Mouse (Mus musculus) adrenal gland, adult 18-20 months (tissue): ENCODE measurements at regions not wholly inside any gene's neighbourhood (a gene's known extent, or its start where the extent isn't known, plus 50 kb on each side); places are given as distances from the start of the nearest gene placed in this dataset.

ENCODE experiments used
- DNase-seq, 2 experiments: peaks; one replicate each; pipeline ENCODE4 v3.0.0; 2021 to 2022; ENCODE audit warnings: low spot score in 2 of 2

DNA sequence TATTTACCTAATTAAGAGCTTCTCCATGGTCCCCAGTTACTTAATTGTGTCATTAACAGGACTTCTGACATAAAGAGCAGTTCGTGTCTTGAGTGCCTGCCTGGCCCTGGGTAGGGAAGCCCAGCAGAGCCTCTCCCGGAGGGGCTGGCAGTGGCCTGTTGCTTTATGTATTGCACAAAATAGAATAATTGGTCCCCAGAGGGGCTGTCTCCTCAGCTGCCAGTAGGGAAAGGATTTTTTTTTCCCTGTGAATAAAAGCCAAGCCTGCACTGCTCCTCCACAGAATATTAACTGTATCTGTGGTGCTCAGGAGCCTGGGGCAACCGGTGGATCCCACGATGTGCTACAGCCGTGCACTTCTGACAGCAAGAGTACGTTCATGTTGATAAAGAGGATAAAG is 159.8 kb upstream of the Runx1 start:
- no peak for DNase-seq

DNA sequence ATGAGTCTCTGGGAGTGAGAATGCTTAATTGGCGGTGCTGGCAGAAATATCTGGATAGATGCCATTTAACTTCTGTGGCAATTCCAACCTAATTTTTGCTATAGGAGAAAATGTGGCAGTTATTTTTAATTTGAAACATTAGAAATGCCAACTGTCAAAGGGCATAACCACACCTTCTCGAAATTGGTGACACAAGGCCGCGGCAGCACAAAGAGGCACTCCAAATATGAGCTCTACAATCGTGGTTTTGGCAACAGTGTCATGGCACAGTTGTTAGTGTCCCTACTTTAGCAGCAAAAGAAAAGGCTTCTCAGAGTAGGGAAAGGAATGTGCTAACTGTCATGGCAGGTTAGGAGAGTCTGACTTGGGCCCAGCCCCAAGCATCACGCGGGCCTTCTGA is 157.0 kb upstream of the Runx1 start:
- DNase-seq, result no peak

DNA sequence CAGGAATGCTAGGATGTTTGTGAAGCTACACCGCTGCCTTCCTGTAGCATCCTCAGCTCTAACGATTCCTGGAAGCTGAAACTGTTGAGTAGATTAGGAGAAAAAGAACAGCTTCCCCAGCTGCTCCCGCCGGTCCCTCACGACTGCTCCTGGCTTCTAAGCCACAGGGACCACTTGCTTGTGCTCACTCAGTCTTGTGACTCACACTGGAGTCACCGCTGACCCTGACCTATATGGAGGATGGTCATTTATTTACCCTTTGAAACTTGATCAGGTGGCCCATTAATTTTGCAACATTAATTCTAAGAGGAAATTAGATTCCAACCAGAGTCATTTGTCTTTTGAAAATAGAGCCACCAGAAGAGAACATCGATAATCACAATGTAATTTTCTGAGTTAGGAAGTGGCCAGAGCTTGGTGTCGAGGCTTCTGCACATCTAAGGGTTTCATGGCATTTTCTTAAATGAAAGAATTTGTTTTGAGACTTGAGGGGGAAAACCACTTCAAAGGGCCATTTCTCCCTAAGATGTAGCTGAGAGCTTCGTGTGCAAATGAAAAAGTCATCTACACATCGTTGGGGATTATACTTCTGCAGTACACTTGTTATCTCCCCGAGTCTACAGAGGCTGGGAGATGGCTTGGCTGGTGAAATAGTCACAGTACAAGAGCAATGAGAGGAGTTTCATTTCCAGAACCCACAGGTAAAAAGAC is 153.8 kb upstream of the Runx1 start:
- DNase-seq, result peak in 1 of 2 experiments; percentile 48

DNA sequence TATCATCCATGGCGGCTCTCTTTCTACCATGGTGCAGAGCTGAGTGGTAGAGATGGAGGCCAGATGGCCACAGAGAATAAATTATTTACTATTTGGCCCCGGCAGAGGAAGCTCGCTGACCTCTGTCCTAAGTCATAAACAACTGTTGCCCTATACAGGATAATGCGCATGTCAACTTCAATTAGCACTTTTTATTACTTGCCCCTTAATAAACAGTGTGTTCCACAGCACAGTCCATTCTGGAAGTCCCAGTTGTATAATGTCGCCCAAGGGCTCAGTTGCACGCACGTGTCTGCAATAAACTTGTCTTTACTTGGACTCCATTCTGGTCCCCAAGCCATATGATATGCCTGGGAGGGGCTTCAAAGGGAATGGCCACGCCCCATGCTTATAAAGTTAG is 150.1 kb upstream of the Runx1 start:
- DNase-seq, result no peak

DNA sequence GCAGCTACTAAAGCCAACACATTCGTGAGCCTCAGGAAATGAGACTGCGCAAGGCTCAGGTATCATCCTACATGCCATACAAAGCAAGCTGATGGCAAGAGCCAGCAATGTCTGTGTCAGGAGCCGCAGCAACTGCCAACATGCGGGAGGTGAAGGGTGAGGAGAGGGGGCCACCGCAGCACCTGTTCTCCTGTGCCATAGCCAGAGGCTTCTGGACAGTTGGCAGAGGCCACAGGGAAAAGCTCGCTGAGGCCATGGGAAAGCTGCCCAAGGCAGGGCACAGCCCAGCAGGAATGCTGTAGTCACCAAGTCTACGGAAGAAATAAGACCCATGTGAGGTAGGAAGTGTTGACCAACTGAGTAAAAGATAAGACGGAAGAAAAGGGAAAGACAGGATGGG is 149.1 kb upstream of the Runx1 start:
- no peak for DNase-seq

DNA sequence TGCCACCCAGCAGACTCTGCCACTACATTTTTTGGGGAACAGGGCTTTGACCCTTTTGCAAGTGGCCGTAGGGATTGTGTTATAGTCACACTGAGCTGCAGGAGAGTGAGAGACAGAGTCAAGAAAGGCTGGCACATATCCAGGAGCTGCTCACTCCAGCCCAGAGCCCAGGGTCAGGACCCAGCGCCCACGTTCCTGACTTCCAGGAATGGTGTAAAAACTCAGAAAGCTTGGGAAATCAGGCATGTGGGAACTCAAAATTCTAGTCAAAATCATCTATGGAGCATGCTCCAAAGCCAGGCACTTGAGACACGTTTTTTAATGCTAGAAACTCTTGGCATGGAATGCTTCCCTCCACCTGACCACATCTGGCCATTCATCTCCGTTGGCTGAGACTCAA is 146.7 kb upstream of the Runx1 start:
- DNase-seq, result no peak

DNA sequence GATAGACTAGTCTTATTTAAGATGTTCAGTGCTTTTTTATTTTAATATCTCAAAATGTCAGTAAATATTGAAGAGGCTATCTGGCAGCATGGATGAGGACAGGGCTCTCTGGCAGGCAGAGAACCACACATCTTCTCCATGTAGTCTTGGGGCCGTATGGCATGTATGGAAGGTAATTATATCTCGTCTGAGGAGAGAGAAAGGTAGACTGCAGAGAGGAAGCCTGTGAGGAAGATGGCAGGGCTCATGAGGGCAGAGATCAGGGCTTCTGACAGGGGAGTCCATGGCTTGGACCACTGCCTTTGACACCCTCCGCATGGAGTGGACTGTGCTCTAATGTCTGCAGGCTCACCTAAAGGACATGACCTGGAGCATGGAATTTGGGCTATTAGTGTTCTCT is 146.0 kb upstream of the Runx1 start:
- no peak for DNase-seq

DNA sequence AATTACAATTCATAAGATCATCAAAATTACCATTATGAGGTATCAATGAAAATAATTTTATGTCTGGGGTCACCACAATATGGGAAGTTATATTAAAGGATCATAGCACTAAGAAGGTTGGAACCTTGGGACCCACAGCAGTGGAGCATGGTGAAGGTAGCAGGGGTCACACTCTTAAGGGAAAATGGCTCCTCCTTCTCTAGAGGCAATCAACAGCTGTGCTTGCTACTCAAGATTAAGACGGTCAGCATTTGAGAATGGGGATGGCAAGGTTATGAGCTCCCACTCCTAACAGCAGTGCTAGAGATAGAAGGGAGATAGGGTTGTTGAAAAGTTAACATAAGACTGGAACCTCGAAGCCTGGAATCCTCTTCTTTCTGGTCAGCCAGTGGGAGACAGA is 144.6 kb upstream of the Runx1 start:
- no peak for DNase-seq

DNA sequence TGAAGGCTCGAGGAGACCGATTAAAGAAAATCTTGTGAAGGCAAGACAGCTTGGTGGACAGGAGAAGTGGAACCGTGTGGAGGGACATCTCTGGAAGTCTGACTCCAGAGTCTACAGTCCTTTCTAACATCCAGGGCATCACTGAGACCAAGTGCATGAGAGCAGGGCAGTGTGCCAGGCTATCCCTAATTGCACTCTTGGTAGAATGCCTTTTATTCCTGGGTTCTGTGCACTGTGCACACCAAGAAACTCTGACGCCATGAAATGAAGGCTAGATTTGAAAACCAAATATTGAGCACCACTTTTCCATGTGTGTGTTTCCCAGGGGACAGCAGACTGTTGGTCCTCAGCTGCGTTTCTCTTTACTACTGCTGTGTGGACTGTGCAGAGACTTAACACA is 143.1 kb upstream of the Runx1 start:
- no peak for DNase-seq

DNA sequence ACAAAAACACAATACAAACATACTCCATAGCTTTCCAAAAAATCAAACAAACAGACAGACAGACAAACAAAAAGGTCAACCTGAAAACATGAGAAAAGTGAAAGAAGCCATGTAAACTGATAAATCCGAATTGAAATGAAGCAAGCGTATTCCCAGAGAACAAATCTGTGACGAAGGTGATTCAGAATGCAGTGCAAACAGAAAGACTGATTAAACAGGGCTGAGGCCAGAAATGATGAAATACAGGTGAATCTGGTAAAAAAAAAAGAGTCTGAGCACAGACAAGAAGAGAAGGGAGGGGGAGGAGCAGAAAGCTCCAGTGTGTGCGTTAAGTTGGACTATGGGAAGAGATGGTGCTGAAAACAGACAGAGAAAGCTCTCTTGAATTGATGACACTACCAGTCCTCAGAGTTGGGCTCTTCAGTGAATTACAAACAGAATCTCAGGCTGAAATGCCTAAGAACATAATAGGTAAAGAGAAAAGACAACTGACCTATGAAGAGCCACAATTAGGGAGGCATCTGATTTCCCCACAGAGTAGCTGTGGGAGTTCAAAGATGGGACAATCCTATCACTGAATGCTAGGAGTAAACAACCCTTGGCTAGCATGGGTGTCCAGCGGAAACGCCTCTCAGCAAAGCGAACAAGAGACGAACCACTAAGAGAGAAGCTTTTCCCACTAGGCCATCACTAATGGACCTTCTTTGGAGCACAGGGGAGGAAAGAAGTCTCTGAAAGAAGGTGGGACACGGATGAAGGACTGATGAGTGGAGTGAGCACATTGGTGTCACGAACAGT is 140.3 kb upstream of the Runx1 start:
- DNase-seq, result no peak

DNA sequence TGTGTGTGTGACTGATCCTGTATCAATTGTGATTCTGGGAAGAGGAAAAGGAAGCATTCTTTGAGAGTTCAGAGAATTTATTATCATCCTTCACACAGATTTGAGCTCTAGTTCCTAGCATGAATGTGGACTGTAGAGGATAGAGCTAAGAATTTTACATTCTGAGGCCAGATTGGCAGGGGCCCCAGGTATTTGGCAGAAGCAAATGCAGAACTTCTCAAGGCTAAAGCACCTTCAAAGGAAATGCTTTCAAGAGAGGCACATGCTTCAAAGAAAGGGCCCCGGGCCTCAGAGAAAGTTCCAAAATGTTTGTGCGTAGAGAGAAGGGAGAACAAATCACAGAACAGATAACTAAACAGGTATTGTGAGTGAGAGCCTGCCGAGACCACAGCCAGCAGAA is 139.7 kb upstream of the Runx1 start:
- DNase-seq, result no peak

DNA sequence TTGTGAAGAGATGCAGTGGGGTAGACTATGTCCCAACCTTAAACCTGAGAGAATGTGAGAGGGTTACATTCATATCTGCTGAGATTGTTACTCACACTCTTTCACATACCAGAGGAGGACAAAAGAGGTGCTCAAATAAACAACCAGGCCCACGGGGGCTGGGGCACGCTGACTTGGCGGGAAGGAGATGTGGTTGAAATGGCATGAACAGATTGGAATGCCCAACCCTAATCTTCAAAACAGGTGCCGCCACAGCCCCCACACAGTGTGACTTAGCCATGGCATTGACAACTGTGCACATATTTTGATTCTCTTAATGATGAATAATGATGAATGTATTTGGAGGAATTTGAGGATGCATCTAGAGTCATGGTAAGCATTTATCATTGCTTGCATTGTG is 137.6 kb upstream of the Runx1 start:
- DNase-seq, result no peak

DNA sequence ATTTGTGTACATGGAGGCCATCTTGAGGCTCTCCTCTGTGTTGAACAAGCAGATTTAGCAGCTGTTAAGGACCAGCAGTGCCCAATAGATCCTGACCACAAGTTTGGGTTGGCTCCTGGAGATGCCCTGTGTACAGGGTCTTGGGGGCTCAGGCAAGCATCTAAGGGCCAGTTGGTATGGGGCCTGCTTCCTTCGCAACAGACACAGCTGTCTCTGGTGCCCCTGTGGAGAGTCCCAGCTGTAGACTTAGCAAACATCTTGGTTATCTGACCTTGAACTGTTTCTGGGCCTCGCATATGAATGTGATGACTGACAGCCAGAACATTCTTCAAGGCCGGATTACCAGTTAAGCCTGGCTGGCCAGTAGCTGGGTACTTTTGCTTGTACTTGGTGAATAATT is 135.4 kb upstream of the Runx1 start:
- no peak for DNase-seq

DNA sequence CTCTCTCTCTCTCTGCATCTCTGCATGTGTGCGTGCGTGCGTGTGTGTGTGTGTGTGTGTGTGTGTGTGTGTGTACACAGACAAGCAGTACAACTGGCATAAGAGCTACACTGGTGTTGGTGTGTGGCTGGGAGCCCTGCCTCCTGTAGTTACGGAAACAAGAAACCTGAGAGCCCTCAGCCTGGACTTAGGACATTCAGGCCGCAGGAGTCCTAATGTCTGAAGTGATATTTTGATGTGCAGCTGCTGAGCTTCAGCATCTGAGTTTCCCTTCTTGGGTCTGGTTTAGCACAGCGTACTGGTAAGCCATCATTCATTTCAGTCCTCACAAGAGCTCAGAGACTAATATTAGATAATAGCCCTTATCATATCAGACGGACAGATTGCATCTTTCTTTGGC is 134.8 kb upstream of the Runx1 start:
- no peak for DNase-seq

DNA sequence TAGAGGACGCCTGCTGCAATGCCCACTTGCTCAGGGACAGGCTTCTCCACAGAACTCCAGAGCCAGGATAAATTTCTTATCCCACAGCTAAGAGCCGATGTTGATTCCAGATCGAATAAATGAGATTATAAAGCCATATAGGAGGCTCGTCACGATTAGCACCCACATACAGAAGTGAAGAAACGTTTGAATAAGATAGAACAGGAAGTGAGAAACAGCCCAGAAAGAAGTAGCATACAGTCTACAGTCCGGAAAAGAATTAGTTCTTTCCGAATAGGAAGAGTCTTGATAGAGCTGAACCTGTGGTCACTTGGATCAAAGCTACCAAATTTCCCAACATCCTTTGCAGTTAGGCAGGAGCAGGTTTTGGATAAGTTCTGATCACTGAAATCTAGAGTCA is 133.0 kb upstream of the Runx1 start:
- DNase-seq, result no peak

DNA sequence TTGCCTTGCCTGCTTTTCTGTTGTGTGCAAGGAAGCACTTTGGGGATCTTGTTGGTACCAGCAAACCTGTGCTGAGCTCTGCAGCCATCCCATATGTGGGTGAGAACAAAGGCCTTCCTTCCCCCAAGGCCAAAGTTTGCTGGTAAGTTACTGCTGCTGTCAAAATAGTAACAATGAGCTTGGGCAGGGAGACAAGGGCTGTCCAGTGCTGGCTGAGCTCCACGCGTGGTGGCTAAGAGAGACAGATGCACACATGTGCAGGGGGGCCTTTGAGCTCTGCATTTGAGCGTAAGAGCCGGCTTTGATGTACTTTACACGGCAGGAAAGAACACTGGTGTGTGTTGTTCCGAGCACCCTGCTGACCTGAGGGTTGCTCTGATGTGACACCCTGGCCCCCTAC is 132.2 kb upstream of the Runx1 start:
- DNase-seq, result no peak

DNA sequence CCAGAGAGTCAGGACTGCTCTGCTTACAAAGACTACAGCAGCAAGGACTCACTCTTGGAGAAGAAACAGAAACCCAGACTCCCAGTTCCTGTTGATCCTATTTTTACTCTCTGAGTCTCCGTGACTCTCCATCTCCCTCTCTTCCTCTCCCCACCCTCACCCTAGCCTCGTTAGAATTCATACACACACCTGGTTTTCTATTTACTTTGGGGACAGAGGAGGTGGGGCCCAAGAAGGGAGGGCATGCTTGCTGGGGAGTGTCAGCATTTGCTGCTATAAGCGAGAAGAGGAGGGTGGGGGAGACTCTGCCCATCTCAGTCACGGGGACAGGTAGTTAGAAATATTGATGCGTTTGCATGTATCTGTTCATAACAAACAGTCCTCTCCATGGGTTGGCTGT is 129.6 kb upstream of the Runx1 start:
- no peak for DNase-seq

DNA sequence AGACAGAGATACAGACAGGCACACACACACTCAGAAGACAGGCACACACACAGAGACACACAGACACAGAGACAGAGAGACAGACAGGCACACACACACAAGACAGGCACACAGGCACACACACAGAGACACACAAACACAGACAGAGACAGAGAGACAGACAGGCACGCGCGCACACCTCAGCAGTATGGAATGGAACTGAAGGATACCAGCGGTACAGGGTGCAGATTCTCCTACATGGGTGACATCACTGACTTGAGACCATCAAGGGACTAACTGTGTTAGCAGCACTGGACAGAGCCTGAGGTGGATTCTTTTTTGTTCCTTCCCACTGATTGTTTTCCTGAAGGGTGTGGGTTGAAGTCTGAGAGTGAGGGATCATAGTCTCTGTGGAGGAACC is 129.1 kb upstream of the Runx1 start:
- DNase-seq, result no peak

DNA sequence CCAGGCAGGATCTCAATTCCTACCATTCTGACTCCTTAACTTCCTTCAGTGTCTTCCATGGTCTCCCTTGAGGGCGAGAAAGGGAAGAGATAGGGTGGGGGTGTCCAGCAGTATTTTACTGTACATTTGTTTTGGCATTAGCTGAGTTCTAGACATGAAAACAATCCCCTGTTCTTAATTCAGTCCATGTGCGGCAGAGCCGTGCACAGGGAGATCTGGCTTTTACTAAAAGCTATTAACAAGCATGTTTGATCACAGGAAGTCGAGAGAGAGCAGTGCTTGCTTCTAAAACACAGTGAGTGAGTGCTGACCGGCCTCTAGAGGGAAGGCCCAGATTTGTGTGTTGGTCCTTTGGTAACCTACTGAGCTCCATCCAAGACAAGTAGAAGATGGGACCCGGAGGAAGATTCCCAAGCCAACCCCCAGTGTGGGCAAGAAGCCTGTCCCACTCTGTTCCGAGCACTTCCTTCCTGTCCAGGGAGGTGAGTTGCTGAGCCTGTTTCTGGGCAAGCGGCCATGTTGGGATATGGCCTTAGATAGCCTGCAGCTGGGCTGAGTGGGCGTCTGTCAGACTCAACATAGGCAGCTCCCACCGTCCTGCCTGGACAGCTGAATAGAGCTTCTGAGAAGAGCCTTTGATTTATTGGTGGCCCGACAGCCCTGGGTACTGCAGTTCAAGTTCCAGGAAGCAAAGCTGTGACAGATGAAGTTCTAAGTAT is 128.1 kb upstream of the Runx1 start:
- peak in 1 of 2 experiments; percentile 14 for DNase-seq

DNA sequence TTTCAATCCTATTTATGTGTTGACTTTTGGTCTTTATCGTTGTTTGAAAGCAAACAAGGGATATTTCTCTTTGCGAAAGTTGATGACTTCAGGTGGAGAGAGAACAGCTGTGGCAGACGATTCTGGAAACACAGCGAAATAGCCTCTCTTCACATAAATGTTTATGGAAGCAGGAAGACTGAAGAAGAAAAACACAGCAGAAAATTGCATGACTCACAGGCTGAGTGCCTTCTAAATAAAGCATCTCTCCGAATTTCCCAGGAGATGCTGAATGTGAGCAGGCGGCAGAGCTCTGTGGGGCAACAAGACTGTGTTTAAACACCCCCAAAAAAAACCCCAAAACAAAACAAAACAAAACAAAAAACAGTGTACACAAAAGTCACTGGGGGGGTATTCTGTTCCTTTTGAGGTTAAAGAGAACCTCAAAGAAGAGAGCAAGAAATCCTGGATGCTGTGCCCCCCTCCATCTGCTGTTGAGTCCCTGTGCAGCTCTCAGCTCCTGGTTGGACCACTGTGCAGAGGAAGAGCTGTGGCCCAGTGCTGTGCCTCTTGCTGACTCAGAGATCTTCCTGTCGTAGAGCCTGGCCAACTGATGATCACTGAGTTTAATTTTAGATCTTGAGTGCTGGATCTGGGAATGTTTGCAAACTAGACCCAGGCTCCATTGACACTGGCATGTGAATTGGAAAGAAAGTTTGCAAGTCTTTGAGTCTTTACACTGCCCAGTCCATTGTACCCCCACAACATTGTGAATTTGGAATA is 126.6 kb upstream of the Runx1 start:
- no peak for DNase-seq

DNA sequence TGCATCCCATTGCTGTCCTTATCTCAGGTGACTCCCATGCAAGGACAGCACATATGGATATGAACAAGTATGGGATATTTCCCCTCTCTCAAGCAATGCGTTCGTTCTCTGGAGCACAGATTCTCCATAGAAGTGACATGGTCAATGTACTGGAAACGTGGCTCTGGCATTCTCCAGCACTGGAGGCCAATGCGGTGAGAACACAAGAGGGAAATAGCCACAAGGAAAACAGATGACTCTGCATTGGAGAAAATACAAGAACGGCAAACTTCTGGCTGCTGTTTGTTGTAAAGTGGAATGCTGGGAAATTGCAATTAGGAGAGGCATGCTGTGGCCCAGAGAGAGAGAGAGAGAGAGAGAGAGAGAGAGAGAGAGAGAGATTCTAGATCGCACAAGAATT is 125.6 kb upstream of the Runx1 start:
- DNase-seq, result no peak

DNA sequence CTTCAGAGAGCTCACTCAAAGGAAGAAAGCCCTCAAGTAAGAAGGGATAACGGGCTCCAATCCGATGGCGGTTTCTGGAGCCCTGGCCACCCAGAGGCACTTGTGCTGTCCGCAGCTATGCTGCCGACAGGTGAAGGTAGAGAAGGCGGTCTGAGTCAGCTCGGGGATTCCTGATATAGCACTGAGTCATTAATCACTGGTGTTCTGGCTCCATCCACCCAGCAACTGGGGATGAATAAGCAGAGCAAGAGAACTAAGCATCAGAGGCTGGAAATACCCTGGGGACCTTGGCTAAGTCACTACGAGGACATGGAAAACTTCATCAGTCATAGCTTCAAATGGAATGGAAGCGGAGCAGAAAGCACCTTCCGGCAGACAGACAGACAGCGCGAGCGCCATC is 122.5 kb upstream of the Runx1 start:
- peak in 1 of 2 experiments; percentile 20 for DNase-seq
